Mouse (Mus musculus): ENCODE results near the gene Slitrk4. TPM values are rescaled to one million over a fixed set of nuclear protein-coding genes. Genes with fewer than 3 reads are reported as not detected.

The Slitrk4 gene
- polyA plus RNA-seq (2012; rRNA removed): not detected in 2 replicates

DNA sequence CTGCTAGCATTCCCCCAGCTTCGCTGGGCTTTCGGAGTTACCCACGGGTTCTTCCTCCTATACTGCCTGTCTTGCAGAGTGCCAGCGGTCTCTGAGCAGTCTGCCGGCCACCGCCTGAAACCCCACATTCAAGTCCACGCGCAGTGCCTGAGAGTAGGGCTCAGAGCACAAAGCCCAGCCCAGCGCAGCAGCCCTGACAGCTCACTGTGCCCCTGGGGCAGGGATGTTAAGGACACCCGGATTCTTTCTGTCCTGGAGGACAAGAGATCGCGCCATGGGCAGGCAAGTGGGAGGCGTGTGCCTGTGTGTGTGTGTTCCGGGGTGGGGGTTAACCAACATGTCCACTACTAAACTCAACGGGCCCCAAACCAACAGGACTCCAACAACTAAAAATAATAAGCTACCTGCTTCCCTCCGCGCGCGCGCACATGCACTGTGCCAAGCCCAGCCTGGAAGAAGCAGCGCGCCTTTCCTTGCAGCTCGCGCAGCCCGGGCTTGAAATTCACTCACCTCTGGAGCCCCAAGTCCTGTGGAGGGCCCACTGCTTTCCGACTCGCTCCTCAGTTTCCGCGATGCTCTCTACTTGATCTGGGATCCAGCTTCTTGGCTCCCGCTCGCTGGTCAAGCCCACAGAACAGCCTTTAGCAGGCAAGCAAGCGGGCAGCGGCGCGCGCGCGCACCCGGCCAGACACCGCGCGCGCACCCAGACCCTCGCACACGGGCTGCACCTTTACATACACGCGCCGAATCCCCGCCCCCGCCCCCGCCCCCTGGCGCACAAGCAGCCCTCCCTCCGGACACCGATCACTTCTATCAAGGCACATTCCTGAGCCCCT, at the start of gene Slitrk4:
TSS of gene Slitrk4 (minus strand) at position 707 of the 836 bp plus-strand sequence.
- TF ChIP-seq POLR2A (IDR thresholded peaks at IDR 0.05; ENCODE audit: low read depth, low read length): no peak
- no peak for TF ChIP-seq CTCF (IDR thresholded peaks at IDR 0.05; ENCODE audit: extremely low read depth, insufficient read depth, insufficient read length, insufficient replicate concordance)
- Histone ChIP-seq H3K36me3 (ENCODE audit: control insufficient read depth, insufficient read depth, low read length) (no peaks in the 10 kb centered on the region), H3K4me1 (ENCODE audit: control insufficient read depth, insufficient read depth, insufficient read length) (no peaks in the 10 kb centered on the region), H3K27me3 (ENCODE audit: control insufficient read depth, insufficient read depth, low read length) (no peaks in the 10 kb centered on the region), H3K4me3 (ENCODE audit: extremely low read depth, insufficient read depth, insufficient read length) (no peak within 1 kb of the TSS), H3K27ac (ENCODE audit: insufficient read depth, low read length) (no peak within 1 kb of the TSS)
- WGBS: 27% methylated on average over 52 of the region's 54 CpGs
- no peak for DNase-seq (ENCODE audit: low read depth in 1 of 2, low spot score in 2 of 2)

DNA sequence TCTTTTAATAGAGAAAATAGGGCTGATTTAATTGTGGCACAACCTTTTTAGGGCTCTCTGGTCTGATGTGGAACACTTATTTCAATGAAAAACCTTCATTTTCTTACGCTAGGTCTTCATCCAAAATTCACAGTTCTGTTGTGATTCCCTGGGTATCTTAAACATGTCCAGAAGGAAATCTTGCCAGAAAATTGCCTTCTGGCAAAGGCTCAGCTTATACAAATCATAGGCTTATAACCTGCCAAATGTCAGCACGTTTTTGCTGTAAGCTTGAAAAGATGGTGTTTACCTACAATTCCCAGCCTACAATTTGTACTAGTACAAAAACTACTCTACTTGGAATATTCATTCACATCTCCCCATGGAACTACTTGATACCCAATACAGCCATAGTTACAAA, 42.7 kb upstream of the Slitrk4 start:
- no peaks in the 10 kb centered on the region for H3K4me1 ChIP-seq (ENCODE audit: control insufficient read depth, insufficient read depth, insufficient read length)
- H3K4me3 ChIP-seq (ENCODE audit: extremely low read depth, insufficient read depth, insufficient read length): no peak overlapping the region
- DNase-seq (ENCODE audit: low read depth in 1 of 2, low spot score in 2 of 2): no peak
- TF ChIP-seq POLR2A (IDR thresholded peaks at IDR 0.05; ENCODE audit: low read depth, low read length): no peak
- no peak for TF ChIP-seq CTCF (IDR thresholded peaks at IDR 0.05; ENCODE audit: extremely low read depth, insufficient read depth, insufficient read length, insufficient replicate concordance)
- H3K36me3 ChIP-seq (ENCODE audit: control insufficient read depth, insufficient read depth, low read length): no peaks in the 10 kb centered on the region
- WGBS: 70% methylated on average over 2 of the region's 2 CpGs
- no peaks in the 10 kb centered on the region for H3K27me3 ChIP-seq (ENCODE audit: control insufficient read depth, insufficient read depth, low read length)
- H3K27ac ChIP-seq (ENCODE audit: insufficient read depth, low read length): no peak overlapping the region

DNA sequence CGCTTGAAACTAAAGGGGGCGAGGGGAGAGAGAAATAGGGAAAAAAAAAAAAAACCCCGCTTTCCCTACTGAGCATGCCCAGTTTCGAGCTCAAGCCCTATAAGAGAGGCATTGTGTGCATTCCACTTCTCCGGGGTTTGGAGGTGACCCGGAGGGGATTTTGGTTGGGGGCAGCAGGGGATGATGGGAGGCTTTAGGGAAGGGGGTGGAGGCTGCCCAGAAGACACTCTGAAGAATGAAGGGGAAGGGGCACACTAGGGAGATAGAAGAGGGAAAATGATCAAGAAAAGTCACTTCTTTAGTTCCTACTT, 1.1 kb upstream of the Slitrk4 start:
- DNase-seq (ENCODE audit: low read depth in 1 of 2, low spot score in 2 of 2): no peak
- WGBS: 35% methylated on average over 6 of the region's 6 CpGs
- Histone ChIP-seq H3K27me3 (ENCODE audit: control insufficient read depth, insufficient read depth, low read length) (no peaks in the 10 kb centered on the region), H3K27ac (ENCODE audit: insufficient read depth, low read length) (no peak overlapping the region), H3K36me3 (ENCODE audit: control insufficient read depth, insufficient read depth, low read length) (no peaks in the 10 kb centered on the region), H3K4me3 (ENCODE audit: extremely low read depth, insufficient read depth, insufficient read length) (no peak overlapping the region), H3K4me1 (ENCODE audit: control insufficient read depth, insufficient read depth, insufficient read length) (no peaks in the 10 kb centered on the region)
- TF ChIP-seq POLR2A (IDR thresholded peaks at IDR 0.05; ENCODE audit: low read depth, low read length) (no peak), CTCF (IDR thresholded peaks at IDR 0.05; ENCODE audit: extremely low read depth, insufficient read depth, insufficient read length, insufficient replicate concordance) (no peak)

DNA sequence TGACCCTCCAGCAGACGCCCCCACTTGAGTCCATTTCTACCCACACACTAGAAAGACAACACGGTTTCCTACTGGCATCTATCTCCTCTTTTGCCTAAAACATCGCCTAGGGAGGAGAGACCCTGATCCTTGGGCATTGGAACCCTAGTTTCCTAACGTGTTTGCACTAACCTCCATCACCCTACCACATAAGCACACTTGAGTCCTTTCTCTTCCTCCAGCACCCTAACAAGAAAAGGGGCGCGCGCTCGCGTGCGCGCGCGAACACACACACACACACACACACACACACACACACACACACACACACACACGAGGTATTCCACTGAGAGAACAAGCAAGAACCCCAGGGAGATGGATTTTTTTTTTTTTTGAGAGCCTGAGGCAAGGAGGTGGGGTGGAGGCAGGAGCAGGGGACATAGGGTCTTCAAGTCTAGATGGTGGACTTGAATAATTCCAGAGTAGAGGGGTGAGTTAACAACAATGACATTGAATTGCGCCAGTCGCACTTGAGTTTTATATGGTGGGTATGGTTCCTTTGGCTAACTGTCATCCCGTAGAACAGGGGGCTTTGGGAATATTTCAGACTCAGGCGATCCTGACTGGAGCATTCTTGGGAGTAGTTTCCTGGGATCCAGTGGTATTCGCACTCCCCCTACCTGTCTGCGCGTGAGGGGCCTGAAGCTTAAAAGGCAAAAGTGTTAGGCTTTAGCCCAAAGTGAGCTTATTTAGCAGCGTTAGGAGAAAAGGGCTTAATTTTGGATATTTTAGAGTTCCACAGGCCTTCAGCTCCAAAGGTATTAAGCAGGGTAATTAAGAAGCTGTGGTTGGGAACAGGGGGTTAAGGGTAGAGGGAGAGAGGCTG, 562 bp upstream of the Slitrk4 start:
- DNase-seq (ENCODE audit: low read depth in 1 of 2, low spot score in 2 of 2): no peak
- Histone ChIP-seq H3K4me1 (ENCODE audit: control insufficient read depth, insufficient read depth, insufficient read length) (no peaks in the 10 kb centered on the region), H3K27me3 (ENCODE audit: control insufficient read depth, insufficient read depth, low read length) (no peaks in the 10 kb centered on the region), H3K36me3 (ENCODE audit: control insufficient read depth, insufficient read depth, low read length) (no peaks in the 10 kb centered on the region), H3K4me3 (ENCODE audit: extremely low read depth, insufficient read depth, insufficient read length) (no peak overlapping the region), H3K27ac (ENCODE audit: insufficient read depth, low read length) (no peak overlapping the region)
- WGBS: 29% methylated on average over 22 of the region's 22 CpGs
- TF ChIP-seq CTCF (IDR thresholded peaks at IDR 0.05; ENCODE audit: extremely low read depth, insufficient read depth, insufficient read length, insufficient replicate concordance) (no peak), POLR2A (IDR thresholded peaks at IDR 0.05; ENCODE audit: low read depth, low read length) (no peak)

- no peaks in the 10 kb centered on the region for H3K4me1 ChIP-seq (ENCODE audit: control insufficient read depth, insufficient read depth, insufficient read length)
- H3K27ac ChIP-seq (ENCODE audit: insufficient read depth, low read length): no peak overlapping the region
- WGBS: 22% methylated on average over 41 of the region's 41 CpGs
- H3K27me3 ChIP-seq (ENCODE audit: control insufficient read depth, insufficient read depth, low read length): no peaks in the 10 kb centered on the region
- no peak overlapping the region for H3K4me3 ChIP-seq (ENCODE audit: extremely low read depth, insufficient read depth, insufficient read length)
- no peak for TF ChIP-seq POLR2A (IDR thresholded peaks at IDR 0.05; ENCODE audit: low read depth, low read length)
- no peak for TF ChIP-seq CTCF (IDR thresholded peaks at IDR 0.05; ENCODE audit: extremely low read depth, insufficient read depth, insufficient read length, insufficient replicate concordance)
- DNase-seq (ENCODE audit: low read depth in 1 of 2, low spot score in 2 of 2): no peak
- no peaks in the 10 kb centered on the region for H3K36me3 ChIP-seq (ENCODE audit: control insufficient read depth, insufficient read depth, low read length)
Observed at GRCm38 (mm10) chrX:64275501-64276289, 1.1 kb downstream of the Slitrk4 start.

DNA sequence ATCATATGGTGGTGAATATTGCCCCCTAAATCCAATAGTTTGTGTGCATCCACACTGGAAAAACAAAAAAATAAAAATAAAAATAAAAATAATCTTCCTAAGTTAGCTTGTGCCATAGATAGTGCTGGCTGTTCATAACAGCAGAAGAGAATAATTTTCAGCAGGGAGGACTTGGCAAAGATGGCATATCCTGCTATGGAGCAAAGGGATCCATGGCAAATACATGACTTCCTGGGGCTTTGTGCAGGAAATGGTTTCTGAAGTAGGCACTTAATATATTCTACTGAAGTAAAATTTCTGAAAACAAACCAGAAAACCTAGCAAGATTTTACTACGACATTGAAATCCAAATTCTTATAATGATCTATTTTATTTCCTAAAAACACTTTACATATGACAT, 13.3 kb downstream of the Slitrk4 start:
- H3K27ac ChIP-seq (ENCODE audit: insufficient read depth, low read length): no peak overlapping the region
- TF ChIP-seq POLR2A (IDR thresholded peaks at IDR 0.05; ENCODE audit: low read depth, low read length) (no peak), CTCF (IDR thresholded peaks at IDR 0.05; ENCODE audit: extremely low read depth, insufficient read depth, insufficient read length, insufficient replicate concordance) (no peak)
- H3K4me3 ChIP-seq (ENCODE audit: extremely low read depth, insufficient read depth, insufficient read length): no peak overlapping the region
- H3K27me3 ChIP-seq (ENCODE audit: control insufficient read depth, insufficient read depth, low read length): no peaks in the 10 kb centered on the region
- no peak for DNase-seq (ENCODE audit: low read depth in 1 of 2, low spot score in 2 of 2)
- H3K36me3 ChIP-seq (ENCODE audit: control insufficient read depth, insufficient read depth, low read length): no peaks in the 10 kb centered on the region
- no peaks in the 10 kb centered on the region for H3K4me1 ChIP-seq (ENCODE audit: control insufficient read depth, insufficient read depth, insufficient read length)
- 83% methylated on average over 1 of the region's 1 CpGs for WGBS

Other genes with a start within 250 kb of the Slitrk4 start
- not detected in 2 replicates for gene Gm6760, start 124.8 kb downstream of the Slitrk4 start, polyA plus RNA-seq (2012; rRNA removed)
- not detected in 2 replicates for gene 3830417A13Rik, start 103.4 kb downstream of the Slitrk4 start, polyA plus RNA-seq (2012; rRNA removed)